Mouse (Mus musculus) CH12.LX (cell line): ENCODE data around the gene Timp3.

ENCODE experiments used
- CTCF ChIP-seq, 2 experiments: IDR thresholded peaks in 1 of 2; conservative IDR thresholded peaks in 1 of 2; 2 replicates each; pipeline ENCODE4 v1.5.1; 2011 to 2012; ENCODE audit warnings: low read depth in 2 of 2, low read length in 2 of 2, improper control_type of control experiment in 1 of 2, inconsistent platforms in 1 of 2, mild to moderate bottlenecking in 1 of 2, moderate library complexity in 1 of 2
- JUND ChIP-seq: conservative IDR thresholded peaks from 2 replicates; pipeline ENCODE4 v1.6.1; 2011; ENCODE audit warnings: low read depth, low read length, improper control_type of control experiment
- MAFK ChIP-seq: IDR thresholded peaks from 2 replicates; pipeline ENCODE4 v1.6.1; 2011; ENCODE audit warnings: low read length, improper control_type of control experiment; ENCODE audit not compliant: insufficient replicate concordance
- MEF2A ChIP-seq: IDR thresholded peaks from 2 replicates; pipeline ENCODE4 v1.6.1; 2014; ENCODE audit warnings: low read depth, mild to moderate bottlenecking, inconsistent platforms, low read length, improper control_type of control experiment, borderline replicate concordance
- POLR2A ChIP-seq: IDR thresholded peaks from 2 replicates; pipeline ENCODE4 v1.6.1; 2011; ENCODE audit warnings: low read depth, mild to moderate bottlenecking, improper control_type of control experiment, low read length
- RAD21 ChIP-seq: IDR thresholded peaks from 2 replicates; pipeline ENCODE4 v1.6.1; 2011; ENCODE audit warnings: low read depth, mild to moderate bottlenecking, low read length, improper control_type of control experiment, moderate library complexity
- TCF12 ChIP-seq: IDR thresholded peaks from 2 replicates; pipeline ENCODE4 v1.6.1; 2014; ENCODE audit warnings: low read depth, mild to moderate bottlenecking, inconsistent platforms, low read length, improper control_type of control experiment
- ZNF384 ChIP-seq: IDR thresholded peaks from 2 replicates; pipeline ENCODE4 v1.6.1; 2012; ENCODE audit warnings: low read depth, low read length, improper control_type of control experiment, inconsistent platforms

DNA sequence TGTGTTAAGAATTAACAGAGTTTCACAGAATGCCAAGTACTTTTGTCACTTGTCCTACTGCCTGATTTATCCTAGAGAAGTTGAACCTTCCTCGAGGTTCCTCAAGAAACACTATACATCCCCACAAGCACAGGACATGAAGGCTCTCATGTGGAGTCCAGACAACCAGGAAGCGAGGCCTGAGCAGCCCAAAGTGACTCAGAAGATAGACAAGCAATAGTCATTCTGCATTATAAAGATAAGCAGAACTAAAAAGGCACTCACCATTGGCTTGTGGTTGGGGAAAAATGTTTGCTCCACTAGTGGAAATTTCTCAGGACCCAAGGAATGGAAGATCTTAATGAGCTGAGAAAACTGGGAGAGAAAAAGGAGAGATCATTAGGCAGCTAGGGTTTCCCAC lies 51.1 kb downstream of the Timp3 start:
- TF ChIP-seq CTCF (conservative IDR thresholded peaks at IDR 0.05 in 1 of 2, IDR thresholded peaks at IDR 0.05 in 1 of 2; ENCODE audit: low read depth in 2 of 2, low read length in 2 of 2) (no peak), POLR2A (no peak), JUND (no peak), RAD21 (no peak), ZNF384 (no peak), MEF2A (no peak), MAFK (no peak), TCF12 (no peak)
